Mouse (Mus musculus): ENCODE results near the gene Gm29427. TPM values are rescaled to one million over a fixed set of nuclear protein-coding genes. Genes with fewer than 3 reads are reported as not detected.

The Gm29427 gene
- total and polyA plus RNA-seq, 3 experiments: not detected

- Histone ChIP-seq H3K4me2 (ENCODE audit: insufficient read depth, low read depth, poor library complexity, severe bottlenecking) (no peak overlapping the region), H3K36me3 (replicated peaks in 1 of 2; ENCODE audit: control insufficient read depth in 1 of 2, insufficient read depth in 1 of 2, low read length in 1 of 2) (no peaks in the 10 kb centered on the region), H3K9me3 (replicated peaks; ENCODE audit: low read length) (no peaks in the 10 kb centered on the region), H3K9ac (ENCODE audit: insufficient read depth, low read depth) (no peak overlapping the region), H3K27me3 (replicated peaks) (no peaks in the 10 kb centered on the region), H3K27ac (ENCODE audit: insufficient read depth, low read depth) (no peak overlapping the region), H3K79me2 (replicated peaks; ENCODE audit: control insufficient read depth, extremely low read depth, insufficient read depth, poor library complexity, severe bottlenecking) (no peaks in the 10 kb centered on the region), H3K4me3 (replicated peaks in 1 of 3; ENCODE audit: low read depth in 2 of 3, low read length in 2 of 3, poor library complexity in 1 of 3) (no peak overlapping the region), H3K4me1 (ENCODE audit: control insufficient read depth in 1 of 2, insufficient read depth in 2 of 2) (peaks cover 5 to 43% of the 10 kb centered on the region in 2 experiments; a peak in 3 of 4 replicates)
- in situ Hi-C loops (cut with MboI; ENCODE audit: low pct_ligation_motif_present, low pct_unique_long_range_greater_than_20kb, low sequenced_read_pairs) (no loop called here), dilution Hi-C loops (cut with MboI; ENCODE audit: extremely low pct_ligation_motif_present, extremely low pct_unique_long_range_greater_than_20kb, low sequenced_read_pairs) (no loop called here)
- TF ChIP-seq KAT2A (IDR thresholded peaks at IDR 0.05; ENCODE audit: insufficient replicate concordance, low read length) (no peak), JUND (conservative IDR thresholded peaks at IDR 0.05; ENCODE audit: low read depth, low read length) (no peak), ZNF384 (IDR thresholded peaks at IDR 0.05; ENCODE audit: low read depth, low read length) (no peak), MAFK (IDR thresholded peaks at IDR 0.05; ENCODE audit: insufficient replicate concordance, low read length) (no peak), CHD2 (IDR thresholded peaks at IDR 0.05; ENCODE audit: low read length) (no peak), E2F4 (IDR thresholded peaks at IDR 0.05; ENCODE audit: insufficient replicate concordance, low read depth, low read length) (no peak), MEF2A (IDR thresholded peaks at IDR 0.05; ENCODE audit: borderline replicate concordance, low read depth, low read length) (no peak), MXI1 (IDR thresholded peaks at IDR 0.05; ENCODE audit: low read depth, low read length) (no peak), SIN3A (IDR thresholded peaks at IDR 0.05; ENCODE audit: low read length) (no peak), ELF1 (IDR thresholded peaks at IDR 0.05; ENCODE audit: low read depth, low read length) (no peak), GABPA (IDR thresholded peaks at IDR 0.05; ENCODE audit: insufficient replicate concordance, low read depth, low read length) (no peak), USF1 (IDR thresholded peaks at IDR 0.05; ENCODE audit: low read depth, low read length) (no peak), USF2 (conservative IDR thresholded peaks at IDR 0.05; ENCODE audit: low read depth, low read length) (no peak), MAX (IDR thresholded peaks at IDR 0.05; ENCODE audit: low read length) (no peak), RAD21 (IDR thresholded peaks at IDR 0.05; ENCODE audit: low read depth, low read length) (no peak), IRF4 (IDR thresholded peaks at IDR 0.05; ENCODE audit: low read depth, low read length) (no peak)
- DNase-seq (ENCODE audit: extremely low read depth): no peak
Measured at GRCm38 (mm10) chr1:130737916-130738315, 22.3 kb upstream of the Gm29427 start.

GRCm38 (mm10) chr1:130737411-130737881 lies 21.8 kb upstream of the Gm29427 start:
- Histone ChIP-seq H3K27me3 (replicated peaks) (no peaks in the 10 kb centered on the region), H3K4me3 (replicated peaks in 1 of 3; ENCODE audit: low read depth in 2 of 3, low read length in 2 of 3, poor library complexity in 1 of 3) (no peak overlapping the region), H3K4me1 (ENCODE audit: control insufficient read depth in 1 of 2, insufficient read depth in 2 of 2) (peaks cover 5 to 43% of the 10 kb centered on the region in 2 experiments; a peak in 3 of 4 replicates), H3K4me2 (ENCODE audit: insufficient read depth, low read depth, poor library complexity, severe bottlenecking) (no peak overlapping the region), H3K79me2 (replicated peaks; ENCODE audit: control insufficient read depth, extremely low read depth, insufficient read depth, poor library complexity, severe bottlenecking) (no peaks in the 10 kb centered on the region), H3K27ac (ENCODE audit: insufficient read depth, low read depth) (no peak overlapping the region), H3K9me3 (replicated peaks; ENCODE audit: low read length) (no peaks in the 10 kb centered on the region), H3K9ac (ENCODE audit: insufficient read depth, low read depth) (no peak overlapping the region), H3K36me3 (replicated peaks in 1 of 2; ENCODE audit: control insufficient read depth in 1 of 2, insufficient read depth in 1 of 2, low read length in 1 of 2) (no peaks in the 10 kb centered on the region)
- TF ChIP-seq JUND (conservative IDR thresholded peaks at IDR 0.05; ENCODE audit: low read depth, low read length): no peak
- TF ChIP-seq TCF12 (IDR thresholded peaks at IDR 0.05; ENCODE audit: low read depth, low read length): no peak
- TF ChIP-seq E2F4 (IDR thresholded peaks at IDR 0.05; ENCODE audit: insufficient replicate concordance, low read depth, low read length): no peak
- no peak for TF ChIP-seq ETS1 (conservative IDR thresholded peaks at IDR 0.05; ENCODE audit: low read depth, low read length)
- TF ChIP-seq POLR2A (IDR thresholded peaks at IDR 0.05; ENCODE audit: low read depth, low read length): no peak
- TF ChIP-seq ELF1 (IDR thresholded peaks at IDR 0.05; ENCODE audit: low read depth, low read length): no peak
- TF ChIP-seq CHD2 (IDR thresholded peaks at IDR 0.05; ENCODE audit: low read length): no peak
- no peak for TF ChIP-seq CHD1 (IDR thresholded peaks at IDR 0.05; ENCODE audit: low read depth, low read length)
- no peak for TF ChIP-seq PAX5 (IDR thresholded peaks at IDR 0.05; ENCODE audit: low read length)
- TF ChIP-seq MAFK (IDR thresholded peaks at IDR 0.05; ENCODE audit: insufficient replicate concordance, low read length): no peak
- TF ChIP-seq EP300 (IDR thresholded peaks at IDR 0.05; ENCODE audit: low read length): no peak
- TF ChIP-seq USF1 (IDR thresholded peaks at IDR 0.05; ENCODE audit: low read depth, low read length): no peak
- TF ChIP-seq BHLHE40 (IDR thresholded peaks at IDR 0.05; ENCODE audit: low read depth, low read length): no peak
- DNase-seq (ENCODE audit: extremely low read depth): no peak
- in situ Hi-C loops (cut with MboI; ENCODE audit: low pct_ligation_motif_present, low pct_unique_long_range_greater_than_20kb, low sequenced_read_pairs) (no loop called here), dilution Hi-C loops (cut with MboI; ENCODE audit: extremely low pct_ligation_motif_present, extremely low pct_unique_long_range_greater_than_20kb, low sequenced_read_pairs) (no loop called here)
